Mouse (Mus musculus): ENCODE data around the gene Timd2. TPM values are rescaled to one million over a fixed set of nuclear protein-coding genes. Genes with fewer than 3 reads are reported as not detected.
"Not testable (repeated sequence)": the region's sequence is repeated elsewhere in the genome, so short reads cannot be mapped to it uniquely, and the experiment has no call there.

Timd2 gene
- polyA plus RNA-seq, 1 experiment from 2014 or later, result not detected

DNA sequence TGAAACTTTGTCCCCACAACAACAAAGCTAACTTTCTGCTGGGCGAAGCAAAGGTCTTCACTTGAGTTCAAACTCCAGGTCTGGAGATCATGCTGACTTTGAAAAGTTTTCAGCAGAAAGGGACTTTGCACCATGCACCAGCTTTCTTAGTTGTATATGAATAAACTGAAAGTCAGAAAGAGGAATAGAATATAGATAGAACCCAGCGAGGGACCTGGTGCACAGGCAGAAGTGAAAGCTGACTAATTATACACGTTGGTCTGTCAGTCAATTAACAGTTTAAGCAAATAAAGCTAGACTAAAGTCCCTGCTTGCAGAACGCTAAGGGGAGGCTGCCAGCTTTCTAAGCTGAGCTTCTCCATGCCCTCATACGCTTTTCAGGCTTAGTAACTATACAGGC lies 8.0 kb downstream of the Timd2 start:
- Histone ChIP-seq H3K4me3 (ENCODE audit: low read depth, low read length) (no peak overlapping the region), H3K4me1 (replicated peaks; ENCODE audit: control insufficient read depth, insufficient read depth) (no peaks in the 10 kb centered on the region), H3K27ac (replicated peaks) (no peak overlapping the region), H3K9me3 (ENCODE audit: control insufficient read depth, low read length) (no peaks in the 10 kb centered on the region), H3K36me3 (ENCODE audit: control insufficient read depth, insufficient read depth, low read length) (no peaks in the 10 kb centered on the region), H3K27me3 (ENCODE audit: control insufficient read depth, insufficient read depth, low read length) (no peaks in the 10 kb centered on the region), H3K9ac (ENCODE audit: low read length) (no peak overlapping the region), H3K4me2 (replicated peaks; ENCODE audit: low read depth) (no peak overlapping the region)
- TF ChIP-seq CTCF (IDR thresholded peaks at IDR 0.05; ENCODE audit: low read depth), result no peak
- DNase-seq (ENCODE audit: low spot score), result no peak
- no peak for ATAC-seq (ENCODE audit: low FRiP score, low TSS enrichment)
- 63% methylated on average over 5 of the region's 5 CpGs for WGBS

- TF ChIP-seq CTCF (IDR thresholded peaks at IDR 0.05; ENCODE audit: low read depth) (no peak), EP300 (optimal IDR thresholded peaks at IDR 0.05) (no peak)
- no peak overlapping the region for H3K4me3 ChIP-seq (ENCODE audit: low read depth, low read length)
- no peaks in the 10 kb centered on the region for H3K27me3 ChIP-seq (ENCODE audit: control insufficient read depth, insufficient read depth, low read length)
- H3K4me2 ChIP-seq (replicated peaks; ENCODE audit: low read depth), result no peak overlapping the region
- H3K27ac ChIP-seq (replicated peaks), result no peak overlapping the region
- H3K9me3 ChIP-seq (ENCODE audit: control insufficient read depth, low read length), result no peaks in the 10 kb centered on the region
- DNase-seq (ENCODE audit: low spot score) (no peak), ATAC-seq (ENCODE audit: low FRiP score, low TSS enrichment) (no peak)
- no peaks in the 10 kb centered on the region for H3K36me3 ChIP-seq (ENCODE audit: control insufficient read depth, insufficient read depth, low read length)
- 83% methylated on average over 6 of the region's 6 CpGs for WGBS
- no peak overlapping the region for H3K9ac ChIP-seq (ENCODE audit: low read length)
- no peaks in the 10 kb centered on the region for H3K4me1 ChIP-seq (replicated peaks; ENCODE audit: control insufficient read depth, insufficient read depth)
These were observed 8.6 kb downstream of the Timd2 start for GRCm38 (mm10) chr11:46698278-46698655.

DNA sequence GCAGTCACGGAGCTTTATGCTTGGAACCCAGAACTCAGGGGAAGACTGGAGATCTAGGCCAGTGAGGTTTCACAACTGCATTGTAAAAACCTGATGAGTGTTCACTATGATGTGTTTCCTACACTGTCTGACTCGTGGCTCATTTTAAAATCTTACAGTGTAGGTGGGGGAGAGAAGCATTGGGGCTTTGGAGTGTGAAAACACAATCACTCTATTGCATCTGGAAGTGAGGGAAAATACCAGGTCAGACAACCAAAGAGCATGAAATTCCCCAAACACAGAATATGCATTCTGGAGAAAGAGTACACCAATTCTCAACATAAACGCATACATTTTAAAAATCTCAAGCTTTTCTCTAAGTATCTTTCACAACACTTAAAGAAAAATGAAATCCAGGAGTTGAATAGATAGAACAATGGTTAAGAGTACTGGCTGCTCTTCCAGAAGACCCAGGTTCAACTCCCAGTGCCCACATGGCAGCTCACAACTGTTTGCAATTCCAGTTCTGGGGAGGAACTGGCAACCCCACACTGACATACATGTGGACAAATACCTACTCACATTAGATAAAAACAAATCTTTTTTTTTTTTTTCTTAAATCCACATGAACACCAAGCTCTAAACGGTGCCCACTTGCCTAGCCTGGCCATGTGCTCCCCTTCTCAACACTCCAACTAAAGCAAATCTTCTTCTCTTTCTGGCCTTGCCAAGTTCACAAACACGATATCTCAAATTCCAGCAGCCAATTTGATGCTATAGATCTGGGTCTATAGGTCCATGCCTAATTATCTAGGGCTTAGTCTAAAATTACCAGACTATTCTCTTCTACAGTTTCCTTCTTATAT lies 9.2 kb downstream of the Timd2 start:
- H3K36me3 ChIP-seq (ENCODE audit: control insufficient read depth, insufficient read depth, low read length), result no peaks in the 10 kb centered on the region
- no peak overlapping the region for H3K4me3 ChIP-seq (ENCODE audit: low read depth, low read length)
- no peak overlapping the region for H3K4me2 ChIP-seq (replicated peaks; ENCODE audit: low read depth)
- H3K27me3 ChIP-seq (ENCODE audit: control insufficient read depth, insufficient read depth, low read length), result no peaks in the 10 kb centered on the region
- ATAC-seq (ENCODE audit: low FRiP score, low TSS enrichment) (no peak), DNase-seq (ENCODE audit: low spot score) (no peak)
- no peak overlapping the region for H3K27ac ChIP-seq (replicated peaks)
- no peak overlapping the region for H3K9ac ChIP-seq (ENCODE audit: low read length)
- WGBS, result 81% methylated on average over 5 of the region's 5 CpGs
- no peaks in the 10 kb centered on the region for H3K9me3 ChIP-seq (ENCODE audit: control insufficient read depth, low read length)
- TF ChIP-seq EP300 (optimal IDR thresholded peaks at IDR 0.05) (no peak), CTCF (IDR thresholded peaks at IDR 0.05; ENCODE audit: low read depth) (no peak)
- no peaks in the 10 kb centered on the region for H3K4me1 ChIP-seq (replicated peaks; ENCODE audit: control insufficient read depth, insufficient read depth)

DNA sequence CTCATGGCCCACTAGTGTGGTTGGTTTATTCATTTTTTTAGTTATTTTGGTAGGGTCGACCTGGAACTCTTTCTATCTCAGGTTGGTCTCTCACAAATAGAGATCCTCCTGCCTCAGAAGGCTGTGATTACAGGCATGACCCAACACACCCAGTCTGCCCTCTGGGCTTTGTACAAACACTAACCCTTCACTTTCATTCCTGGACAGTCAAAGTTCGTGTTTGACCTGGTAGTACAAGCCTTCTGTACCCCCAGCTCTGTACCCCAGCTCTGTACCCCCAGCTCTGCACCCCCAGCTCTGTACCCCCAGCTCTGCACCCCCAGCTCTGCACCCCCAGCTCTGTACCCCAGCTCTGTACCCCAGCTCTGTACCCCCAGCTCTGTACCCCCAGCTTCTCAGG lies 11.0 kb downstream of the Timd2 start:
- not testable (repeated sequence) for H3K9me3 ChIP-seq (ENCODE audit: control insufficient read depth, low read length); H3K36me3 ChIP-seq (ENCODE audit: control insufficient read depth, insufficient read depth, low read length); H3K4me2 ChIP-seq (replicated peaks; ENCODE audit: low read depth); H3K4me1 ChIP-seq (replicated peaks; ENCODE audit: control insufficient read depth, insufficient read depth); H3K27ac ChIP-seq (replicated peaks); H3K9ac ChIP-seq (ENCODE audit: low read length); H3K4me3 ChIP-seq (ENCODE audit: low read depth, low read length); ATAC-seq (ENCODE audit: low FRiP score, low TSS enrichment); H3K27me3 ChIP-seq (ENCODE audit: control insufficient read depth, insufficient read depth, low read length); DNase-seq (ENCODE audit: low spot score)
- WGBS, result 77% methylated on average over 2 of the region's 2 CpGs

DNA sequence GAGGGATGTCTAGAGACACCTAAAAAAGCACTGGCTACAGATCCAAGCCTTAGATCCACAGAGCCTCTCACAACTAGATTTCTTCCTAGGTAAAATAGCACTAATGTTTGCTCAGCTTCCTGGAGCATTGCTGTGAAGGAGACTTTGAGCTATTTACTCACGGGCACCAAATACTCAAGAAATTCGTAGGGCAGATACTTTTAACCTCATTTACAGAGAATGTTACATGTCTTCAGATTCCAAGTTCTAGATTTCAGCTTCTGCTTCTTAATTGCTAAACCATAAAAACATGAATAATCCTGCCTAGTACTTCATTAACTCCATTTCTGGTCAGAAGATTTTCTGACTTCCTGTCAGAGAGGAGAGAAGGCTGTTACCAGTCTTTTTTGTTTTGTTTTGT lies 16.7 kb downstream of the Timd2 start:
- WGBS, result 66% methylated on average over 2 of the region's 2 CpGs
- H3K4me2 ChIP-seq (replicated peaks; ENCODE audit: low read depth), result no peak overlapping the region
- DNase-seq (ENCODE audit: low spot score) (no peak), ATAC-seq (ENCODE audit: low FRiP score, low TSS enrichment) (no peak)
- no peak overlapping the region for H3K27ac ChIP-seq (replicated peaks)
- H3K4me3 ChIP-seq (ENCODE audit: low read depth, low read length), result no peak overlapping the region
- H3K4me1 ChIP-seq (replicated peaks; ENCODE audit: control insufficient read depth, insufficient read depth), result no peaks in the 10 kb centered on the region
- no peaks in the 10 kb centered on the region for H3K36me3 ChIP-seq (ENCODE audit: control insufficient read depth, insufficient read depth, low read length)
- H3K9me3 ChIP-seq (ENCODE audit: control insufficient read depth, low read length), result no peaks in the 10 kb centered on the region
- H3K27me3 ChIP-seq (ENCODE audit: control insufficient read depth, insufficient read depth, low read length), result no peaks in the 10 kb centered on the region
- TF ChIP-seq EP300 (optimal IDR thresholded peaks at IDR 0.05), result no peak
- TF ChIP-seq CTCF (IDR thresholded peaks at IDR 0.05; ENCODE audit: low read depth), result no peak
- no peak overlapping the region for H3K9ac ChIP-seq (ENCODE audit: low read length)

- H3K4me3 ChIP-seq (ENCODE audit: low read depth, low read length), result no peak overlapping the region
- no peak for ATAC-seq (ENCODE audit: low FRiP score, low TSS enrichment)
- H3K4me1 ChIP-seq (replicated peaks; ENCODE audit: control insufficient read depth, insufficient read depth), result no peaks in the 10 kb centered on the region
- WGBS, result 41% methylated on average over 4 of the region's 4 CpGs
- H3K4me2 ChIP-seq (replicated peaks; ENCODE audit: low read depth), result no peak overlapping the region
- no peaks in the 10 kb centered on the region for H3K36me3 ChIP-seq (ENCODE audit: control insufficient read depth, insufficient read depth, low read length)
- H3K27me3 ChIP-seq (ENCODE audit: control insufficient read depth, insufficient read depth, low read length), result no peaks in the 10 kb centered on the region
- DNase-seq (ENCODE audit: low spot score), result no peak
- no peak overlapping the region for H3K9ac ChIP-seq (ENCODE audit: low read length)
- no peaks in the 10 kb centered on the region for H3K9me3 ChIP-seq (ENCODE audit: control insufficient read depth, low read length)
- no peak overlapping the region for H3K27ac ChIP-seq (replicated peaks)
- no peak for TF ChIP-seq EP300 (optimal IDR thresholded peaks at IDR 0.05)
- TF ChIP-seq CTCF (IDR thresholded peaks at IDR 0.05; ENCODE audit: low read depth), result no peak
These were observed 23.1 kb downstream of the Timd2 start for GRCm38 (mm10) chr11:46683723-46684122.
